Mouse (Mus musculus): ENCODE data around the gene Ifitm3. TPM values are rescaled to one million over a fixed set of nuclear protein-coding genes. Genes with fewer than 3 reads are reported as not detected.
"Not testable (repeated sequence)": the region's sequence is repeated elsewhere in the genome, so short reads cannot be mapped to it uniquely, and the experiment has no call there.

The Ifitm3 gene
- polyA plus RNA-seq, 1 experiment from 2014 or later: 21.0 TPM

DNA sequence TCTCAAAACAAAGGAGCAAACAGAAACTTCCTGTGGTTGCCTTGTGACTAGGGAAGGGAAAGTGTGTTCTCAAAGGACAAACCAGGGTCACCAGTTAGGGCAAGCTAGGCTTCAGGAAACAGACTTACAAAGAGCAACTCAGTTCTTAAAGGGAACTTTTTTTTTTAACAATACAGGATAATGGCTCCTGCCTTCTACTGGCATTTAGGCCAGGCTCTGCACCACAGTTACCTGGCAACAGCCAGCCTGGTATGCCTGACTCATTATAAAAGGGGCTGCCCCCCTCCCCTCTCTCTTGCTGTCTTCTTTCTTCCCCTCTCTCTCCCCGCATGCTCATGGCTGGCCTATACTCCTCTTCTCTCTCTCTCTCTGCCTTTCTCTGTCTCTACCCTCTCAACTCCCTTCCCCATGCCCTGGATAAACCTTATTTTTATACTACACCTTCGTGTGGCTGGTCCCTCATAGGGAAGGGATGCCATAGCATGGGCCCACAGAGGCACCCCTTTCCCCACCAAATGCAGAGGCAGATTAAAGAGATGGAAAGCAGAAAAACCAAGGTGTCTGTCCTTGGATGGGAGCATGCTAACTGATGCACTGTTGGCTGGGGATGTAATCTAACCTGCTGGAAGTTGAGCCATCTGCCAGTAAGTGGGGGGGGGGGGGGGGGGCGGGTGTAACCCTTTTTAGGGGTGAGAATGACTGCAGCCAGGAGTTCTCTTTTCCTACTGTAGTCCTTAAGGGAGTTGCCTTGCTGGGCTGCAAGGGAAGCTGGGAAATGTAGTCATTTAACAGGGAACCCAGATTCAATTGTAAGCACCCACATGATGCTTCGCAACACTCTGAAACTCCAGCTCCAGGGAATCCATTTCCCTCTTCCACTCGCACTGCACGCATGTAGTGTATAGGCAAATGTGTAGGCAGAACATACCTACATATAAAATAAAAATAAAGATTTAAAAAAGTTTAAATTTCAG lies 14.6 kb upstream of the Ifitm3 start:
- Histone ChIP-seq H3K4me3 (ENCODE audit: low read depth, low read length) (no peak overlapping the region), H3K4me2 (ENCODE audit: low read depth) (no peak overlapping the region), H3K27ac (ENCODE audit: low read depth, low read length) (peak overlapping the region; percentile 89)

GRCm38 (mm10) chr7:141021489-141022449 lies 11.2 kb upstream of the Ifitm3 start:
- Histone ChIP-seq H3K4me3 (ENCODE audit: low read depth, low read length) (no peak overlapping the region), H3K36me3 (ENCODE audit: control insufficient read depth, insufficient read depth, low read length) (no peaks in the 10 kb centered on the region), H3K4me1 (ENCODE audit: control insufficient read depth, insufficient read depth, low read length) (no peaks in the 10 kb centered on the region), H3K27me3 (ENCODE audit: control insufficient read depth, insufficient read depth, low read length) (no peaks in the 10 kb centered on the region), H3K9ac (ENCODE audit: low read length) (no peak overlapping the region), H3K4me2 (ENCODE audit: low read depth) (no peak overlapping the region), H3K9me3 (ENCODE audit: control insufficient read depth, low read length) (no peaks in the 10 kb centered on the region), H3K27ac (ENCODE audit: low read depth, low read length) (no peak overlapping the region)
- no peak for DNase-seq (ENCODE audit: low spot score)
- WGBS: 90% methylated on average over 14 of the region's 14 CpGs
- no peak for ATAC-seq (ENCODE audit: insufficient read depth, low FRiP score, low TSS enrichment)

More for the DNA sequence above, 14.6 kb upstream of the Ifitm3 start:
- Histone ChIP-seq H3K9me3 (ENCODE audit: control insufficient read depth, low read length) (no peaks in the 10 kb centered on the region), H3K9ac (ENCODE audit: low read length) (peak overlapping the region; percentile 26; the same call in 1 of the 2 replicates), H3K27me3 (ENCODE audit: control insufficient read depth, insufficient read depth, low read length) (no peaks in the 10 kb centered on the region), H3K36me3 (ENCODE audit: control insufficient read depth, insufficient read depth, low read length) (no peaks in the 10 kb centered on the region), H3K4me1 (ENCODE audit: control insufficient read depth, insufficient read depth, low read length) (no peaks in the 10 kb centered on the region)
- WGBS: 27% methylated on average over 6 of the region's 6 CpGs
- peak; percentile 88 for ATAC-seq (ENCODE audit: insufficient read depth, low FRiP score, low TSS enrichment)
- DNase-seq (ENCODE audit: low spot score): peak; percentile 66

- no peak for DNase-seq (ENCODE audit: low spot score)
- Histone ChIP-seq H3K27me3 (ENCODE audit: control insufficient read depth, insufficient read depth, low read length) (no peaks in the 10 kb centered on the region), H3K4me1 (ENCODE audit: control insufficient read depth, insufficient read depth, low read length) (no peaks in the 10 kb centered on the region), H3K4me3 (ENCODE audit: low read depth, low read length) (no peak overlapping the region), H3K9me3 (ENCODE audit: control insufficient read depth, low read length) (no peaks in the 10 kb centered on the region), H3K9ac (ENCODE audit: low read length) (no peak overlapping the region), H3K27ac (ENCODE audit: low read depth, low read length) (no peak overlapping the region), H3K4me2 (ENCODE audit: low read depth) (no peak overlapping the region), H3K36me3 (ENCODE audit: control insufficient read depth, insufficient read depth, low read length) (no peaks in the 10 kb centered on the region)
- no peak for ATAC-seq (ENCODE audit: insufficient read depth, low FRiP score, low TSS enrichment)
- WGBS: 84% methylated on average over 5 of the region's 5 CpGs
These were observed 8.5 kb upstream of the Ifitm3 start for GRCm38 (mm10) chr7:141019028-141019427.

DNA sequence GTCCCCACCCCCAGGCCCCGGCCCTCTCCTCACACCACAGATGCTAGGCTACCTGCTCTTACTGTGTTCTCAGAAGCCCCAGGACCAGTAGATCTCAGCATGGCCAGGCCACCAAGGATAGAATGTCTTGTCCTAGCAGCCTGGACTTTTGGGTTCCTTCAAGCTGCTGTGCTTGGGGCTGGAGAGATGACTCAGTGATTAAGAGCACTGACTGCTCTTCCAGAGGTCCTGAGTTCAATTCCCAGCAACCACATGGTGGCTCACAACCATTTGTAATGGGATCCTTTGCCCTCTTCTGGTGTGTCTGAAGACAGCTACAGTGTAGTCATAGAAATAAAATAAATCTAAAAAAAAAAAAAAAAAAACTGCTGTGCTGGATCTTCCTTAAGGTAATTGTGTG lies 7.3 kb upstream of the Ifitm3 start, which contains the start of gene Ifitm6:
TSS of gene Ifitm6 (minus strand) at position 101 of the 400 bp plus-strand sequence.
- not testable (repeated sequence) for H3K9ac ChIP-seq (ENCODE audit: low read length); DNase-seq (ENCODE audit: low spot score); H3K4me1 ChIP-seq (ENCODE audit: control insufficient read depth, insufficient read depth, low read length); H3K36me3 ChIP-seq (ENCODE audit: control insufficient read depth, insufficient read depth, low read length); H3K4me2 ChIP-seq (ENCODE audit: low read depth); ATAC-seq (ENCODE audit: insufficient read depth, low FRiP score, low TSS enrichment); H3K9me3 ChIP-seq (ENCODE audit: control insufficient read depth, low read length); H3K27ac ChIP-seq (ENCODE audit: low read depth, low read length); H3K27me3 ChIP-seq (ENCODE audit: control insufficient read depth, insufficient read depth, low read length); H3K4me3 ChIP-seq (ENCODE audit: low read depth, low read length)
- 88% methylated on average over 1 of the region's 1 CpGs for WGBS

DNA sequence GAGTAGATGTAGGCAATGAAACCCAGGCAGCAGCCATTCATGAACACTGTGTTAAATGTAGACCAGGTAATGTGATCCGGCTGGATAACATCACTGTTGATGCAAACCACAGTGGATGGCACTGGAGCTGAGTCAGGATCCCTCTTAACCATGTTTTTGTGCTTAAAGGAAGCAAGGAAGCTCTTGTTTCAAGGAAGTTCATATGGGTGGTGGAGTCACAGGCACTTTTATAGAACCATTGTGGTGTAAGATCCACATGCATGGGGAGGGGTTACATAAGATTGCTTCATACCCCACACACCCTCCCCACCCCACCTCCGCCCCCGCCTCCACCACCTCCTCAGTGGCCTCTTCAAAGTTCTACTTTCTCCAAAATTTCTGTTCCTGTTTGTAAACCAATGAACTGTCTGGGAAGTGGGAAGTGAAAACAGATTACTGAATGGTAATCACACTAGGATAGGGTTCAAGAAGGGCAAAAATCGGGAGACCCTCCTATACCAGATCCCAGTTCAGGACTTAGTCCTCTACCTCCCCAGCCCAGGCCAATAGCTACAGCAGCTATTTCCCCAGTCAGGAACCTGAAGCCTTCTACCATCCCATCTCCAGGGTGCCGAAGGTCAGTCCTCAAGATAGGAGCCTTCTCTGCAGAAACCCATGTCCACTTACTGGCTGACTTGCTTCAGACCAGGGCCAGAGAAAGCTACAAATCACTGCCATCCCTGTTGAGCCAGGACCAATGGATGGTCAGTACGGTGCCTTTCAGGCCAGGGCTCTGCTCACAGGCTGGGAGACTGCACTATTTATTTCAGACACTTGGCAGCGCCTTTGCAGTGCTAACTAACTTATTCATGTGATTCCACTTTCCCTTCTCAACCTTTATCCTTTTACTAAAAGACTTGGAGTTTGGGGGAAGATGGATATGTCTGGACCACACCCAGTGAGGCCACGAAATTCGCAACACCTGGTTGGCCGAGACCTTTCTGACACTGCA lies 6.4 kb upstream of the Ifitm3 start:
- DNase-seq (ENCODE audit: low spot score) (no peak), ATAC-seq (ENCODE audit: insufficient read depth, low FRiP score, low TSS enrichment) (no peak)
- H3K36me3 ChIP-seq (ENCODE audit: control insufficient read depth, insufficient read depth, low read length): no peaks in the 10 kb centered on the region
- WGBS: 84% methylated on average over 10 of the region's 10 CpGs
- no peaks in the 10 kb centered on the region for H3K4me1 ChIP-seq (ENCODE audit: control insufficient read depth, insufficient read depth, low read length)
- H3K9ac ChIP-seq (ENCODE audit: low read length): no peak overlapping the region
- H3K4me2 ChIP-seq (ENCODE audit: low read depth): no peak overlapping the region
- H3K27me3 ChIP-seq (ENCODE audit: control insufficient read depth, insufficient read depth, low read length): no peaks in the 10 kb centered on the region
- H3K4me3 ChIP-seq (ENCODE audit: low read depth, low read length): no peak overlapping the region
- H3K27ac ChIP-seq (ENCODE audit: low read depth, low read length): no peak overlapping the region
- H3K9me3 ChIP-seq (ENCODE audit: control insufficient read depth, low read length): no peaks in the 10 kb centered on the region

DNA sequence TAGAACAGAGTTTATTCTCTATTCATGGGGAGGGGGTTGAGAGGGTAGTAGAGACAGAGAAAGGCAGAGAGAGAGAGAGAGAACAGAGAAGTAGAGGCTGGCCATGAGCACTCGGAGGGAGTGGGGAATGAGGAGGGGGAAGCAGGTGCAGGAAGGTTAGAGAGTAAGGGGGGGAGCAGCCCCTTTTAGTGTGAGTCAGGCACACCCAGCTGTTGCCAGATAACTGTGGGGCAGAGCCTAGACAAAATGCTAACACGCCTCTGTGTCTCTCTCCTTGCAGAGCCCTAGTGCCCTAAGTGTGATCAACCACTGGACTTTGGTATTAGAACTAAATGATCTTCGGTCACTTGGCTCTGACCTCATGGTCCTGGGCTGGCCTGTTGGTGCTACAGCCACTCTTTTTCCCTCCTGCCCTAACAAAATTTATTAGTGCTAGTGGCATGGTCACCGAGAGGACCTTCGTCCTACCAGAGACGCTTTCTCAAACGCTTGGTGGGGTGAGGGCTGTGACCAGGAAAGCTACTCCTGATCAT lies 734 bp upstream of the Ifitm3 start:
- Histone ChIP-seq H3K9me3 (ENCODE audit: control insufficient read depth, low read length) (no peaks in the 10 kb centered on the region), H3K9ac (ENCODE audit: low read length) (no peak overlapping the region), H3K27ac (ENCODE audit: low read depth, low read length) (no peak overlapping the region), H3K36me3 (ENCODE audit: control insufficient read depth, insufficient read depth, low read length) (no peaks in the 10 kb centered on the region; the same call in 1 of the 2 replicates), H3K27me3 (ENCODE audit: control insufficient read depth, insufficient read depth, low read length) (no peaks in the 10 kb centered on the region), H3K4me2 (ENCODE audit: low read depth) (no peak overlapping the region), H3K4me3 (ENCODE audit: low read depth, low read length) (no peak overlapping the region), H3K4me1 (ENCODE audit: control insufficient read depth, insufficient read depth, low read length) (peaks cover 10% of the 10 kb centered on the region)
- DNase-seq (ENCODE audit: low spot score) (no peak), ATAC-seq (ENCODE audit: insufficient read depth, low FRiP score, low TSS enrichment) (no peak)
- WGBS: 89% methylated on average over 7 of the region's 7 CpGs

GRCm38 (mm10) chr7:141009665-141010064 lies 905 bp downstream of the Ifitm3 start:
- no peak overlapping the region for H3K4me3 ChIP-seq (ENCODE audit: low read depth, low read length)
- no peak overlapping the region for H3K4me2 ChIP-seq (ENCODE audit: low read depth)

More at GRCm38 (mm10) chr7:141009665-141010064, 905 bp downstream of the Ifitm3 start:
- no peaks in the 10 kb centered on the region for H3K27me3 ChIP-seq (ENCODE audit: control insufficient read depth, insufficient read depth, low read length)
- no peak for DNase-seq (ENCODE audit: low spot score)
- H3K9me3 ChIP-seq (ENCODE audit: control insufficient read depth, low read length): no peaks in the 10 kb centered on the region
- no peak for ATAC-seq (ENCODE audit: insufficient read depth, low FRiP score, low TSS enrichment)
- H3K4me1 ChIP-seq (ENCODE audit: control insufficient read depth, insufficient read depth, low read length): peaks cover 10% of the 10 kb centered on the region
- H3K36me3 ChIP-seq (ENCODE audit: control insufficient read depth, insufficient read depth, low read length): no peaks in the 10 kb centered on the region; the same call in 1 of the 2 replicates
- no peak overlapping the region for H3K27ac ChIP-seq (ENCODE audit: low read depth, low read length)
- 91% methylated on average over 9 of the region's 9 CpGs for WGBS
- H3K9ac ChIP-seq (ENCODE audit: low read length): no peak overlapping the region

Data from neural tube, embryonic 11.5 days (tissue).